Mouse (Mus musculus): ENCODE data around the gene Kmo.
A peak's percentile ranks its signal among the peaks of the same experiment; 100 is the strongest.

Kmo gene

DNA sequence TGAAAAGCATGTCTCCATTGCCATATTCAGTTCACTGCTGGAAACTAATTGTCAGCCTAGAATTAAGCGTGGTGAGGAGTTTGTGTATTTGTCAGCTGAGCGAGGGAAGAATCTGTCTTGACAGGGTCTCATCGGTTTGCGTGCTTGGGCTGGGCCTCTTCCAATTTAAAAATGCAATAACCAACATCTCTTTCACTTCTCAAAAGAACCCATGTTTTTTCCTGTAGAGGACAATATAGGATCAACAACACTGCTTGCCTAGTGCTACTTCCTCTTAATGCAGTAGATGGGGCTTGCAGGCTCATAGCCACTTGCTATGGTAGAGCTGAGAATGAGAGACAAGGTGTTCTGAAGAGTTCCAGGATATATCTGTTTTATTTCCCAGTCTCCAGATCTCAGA is 39.7 kb downstream of the Kmo start:
- Histone ChIP-seq H3K27me3 (ENCODE audit: control insufficient read depth, insufficient read depth, low read length, poor library complexity, severe bottlenecking) (no peaks in the 10 kb centered on the region; the same call in 1 of the 2 replicates), H3K36me3 (ENCODE audit: control insufficient read depth, insufficient read depth, low read length, poor library complexity, severe bottlenecking) (peaks cover 20% of the 10 kb centered on the region; the same call in 1 of the 2 replicates)
- peak; percentile 61 for DNase-seq (ENCODE audit: low read depth, low spot score)

DNA sequence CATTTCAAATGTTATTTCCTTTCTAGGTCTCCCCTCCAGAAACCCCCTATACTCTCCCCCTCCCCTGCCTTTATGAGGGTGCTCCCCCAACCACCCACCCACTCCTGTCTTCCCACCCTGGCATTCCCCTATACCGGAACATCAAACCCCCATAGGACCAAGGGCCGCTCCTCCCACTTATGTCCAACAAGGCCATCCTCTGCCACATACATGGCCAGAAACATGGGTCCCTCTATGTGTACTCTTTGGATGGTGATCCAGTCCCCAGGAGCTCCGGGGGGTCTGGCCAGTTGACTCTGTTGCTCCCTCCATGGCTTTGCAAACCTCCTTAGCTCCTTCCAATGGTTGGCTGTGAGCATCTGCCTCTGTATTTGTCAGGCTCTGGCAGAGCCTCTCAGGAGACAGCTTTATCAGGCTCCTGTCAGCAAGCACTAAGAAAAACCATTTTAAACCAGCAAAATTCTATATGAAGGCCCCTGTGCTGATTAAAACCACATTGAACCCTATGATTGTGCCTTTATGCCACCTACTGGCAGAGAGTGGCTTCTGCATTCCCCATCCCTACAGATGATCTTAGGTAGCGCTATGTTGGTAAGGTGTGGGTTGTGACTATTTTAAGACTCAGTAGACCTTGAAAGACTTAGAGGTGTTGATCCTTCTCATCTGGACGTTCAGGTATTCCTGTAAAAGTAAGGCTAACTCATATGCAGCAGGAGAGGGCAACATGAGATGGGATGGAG is 48.7 kb downstream of the Kmo start:
- peak; percentile 83 for DNase-seq (ENCODE audit: low read depth, low spot score)
- Histone ChIP-seq H3K36me3 (ENCODE audit: control insufficient read depth, insufficient read depth, low read length, poor library complexity, severe bottlenecking) (no peaks in the 10 kb centered on the region), H3K27me3 (ENCODE audit: control insufficient read depth, insufficient read depth, low read length, poor library complexity, severe bottlenecking) (no peaks in the 10 kb centered on the region)

GRCm38 (mm10) chr1:175669456-175669855 is 49.3 kb downstream of the Kmo start:
- no peaks in the 10 kb centered on the region for H3K27me3 ChIP-seq (ENCODE audit: control insufficient read depth, insufficient read depth, low read length, poor library complexity, severe bottlenecking)
- DNase-seq (ENCODE audit: low read depth, low spot score): no peak
- no peaks in the 10 kb centered on the region for H3K36me3 ChIP-seq (ENCODE audit: control insufficient read depth, insufficient read depth, low read length, poor library complexity, severe bottlenecking)

DNA sequence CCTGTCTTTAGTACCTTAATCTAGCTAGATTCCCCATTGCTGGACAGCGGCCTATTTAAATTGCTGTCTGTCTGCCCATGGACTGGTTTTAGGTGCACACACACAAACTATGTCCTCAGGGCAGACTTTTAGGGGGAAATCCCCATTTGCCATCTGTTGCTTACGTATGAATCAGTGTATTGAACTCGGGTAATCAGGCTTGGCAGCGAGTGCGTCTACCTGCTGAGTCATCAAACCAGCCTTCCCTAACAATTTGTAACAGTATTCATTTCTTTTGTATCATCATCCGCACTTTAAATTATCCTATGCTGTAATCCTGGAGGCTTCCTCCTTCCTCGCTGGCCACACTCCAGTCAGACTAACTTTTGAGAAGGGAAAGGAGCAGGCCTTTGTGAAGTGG is 49.9 kb downstream of the Kmo start:
- peak; percentile 18 for DNase-seq (ENCODE audit: low read depth, low spot score)
- H3K27me3 ChIP-seq (ENCODE audit: control insufficient read depth, insufficient read depth, low read length, poor library complexity, severe bottlenecking): no peaks in the 10 kb centered on the region

GRCm38 (mm10) chr1:175671626-175672025 is 51.4 kb downstream of the Kmo start:
- Histone ChIP-seq H3K36me3 (ENCODE audit: control insufficient read depth, insufficient read depth, low read length, poor library complexity, severe bottlenecking) (no peaks in the 10 kb centered on the region), H3K27me3 (ENCODE audit: control insufficient read depth, insufficient read depth, low read length, poor library complexity, severe bottlenecking) (no peaks in the 10 kb centered on the region)
- peak; percentile 24 for DNase-seq (ENCODE audit: low read depth, low spot score)

More for the DNA sequence above, 49.9 kb downstream of the Kmo start:
- H3K36me3 ChIP-seq (ENCODE audit: control insufficient read depth, insufficient read depth, low read length, poor library complexity, severe bottlenecking): no peaks in the 10 kb centered on the region

- DNase-seq (ENCODE audit: low read depth, low spot score): no peak
- no peaks in the 10 kb centered on the region for H3K36me3 ChIP-seq (ENCODE audit: control insufficient read depth, insufficient read depth, low read length, poor library complexity, severe bottlenecking)
- H3K27me3 ChIP-seq (ENCODE audit: control insufficient read depth, insufficient read depth, low read length, poor library complexity, severe bottlenecking): no peaks in the 10 kb centered on the region
These were observed 53.6 kb downstream of the Kmo start for GRCm38 (mm10) chr1:175673563-175674325.

- DNase-seq (ENCODE audit: low read depth, low spot score): no peak
- H3K27me3 ChIP-seq (ENCODE audit: control insufficient read depth, insufficient read depth, low read length, poor library complexity, severe bottlenecking): no peaks in the 10 kb centered on the region
- no peaks in the 10 kb centered on the region for H3K36me3 ChIP-seq (ENCODE audit: control insufficient read depth, insufficient read depth, low read length, poor library complexity, severe bottlenecking)
These were observed 54.9 kb downstream of the Kmo start for GRCm38 (mm10) chr1:175675116-175675515.

DNA sequence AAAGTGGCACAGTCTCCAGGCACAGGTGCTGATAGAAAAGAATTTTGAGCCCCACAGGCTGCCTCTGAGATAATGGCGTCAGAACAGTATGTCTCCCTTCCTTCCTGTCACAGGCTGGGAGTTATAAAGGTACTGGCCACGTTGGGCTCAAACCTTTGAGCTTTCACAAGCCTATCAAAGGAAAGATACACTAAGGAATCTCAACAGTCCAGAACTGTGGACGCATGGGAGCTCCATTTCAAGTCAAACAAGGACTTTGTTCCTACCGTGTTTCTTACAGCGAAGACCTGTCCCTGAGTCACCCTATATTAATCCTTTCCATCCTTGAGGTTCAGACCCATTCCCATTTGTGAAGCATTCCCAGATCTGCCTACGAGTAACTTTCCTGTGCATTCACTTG is 57.3 kb downstream of the Kmo start:
- Histone ChIP-seq H3K36me3 (ENCODE audit: control insufficient read depth, insufficient read depth, low read length, poor library complexity, severe bottlenecking) (no peaks in the 10 kb centered on the region), H3K27me3 (ENCODE audit: control insufficient read depth, insufficient read depth, low read length, poor library complexity, severe bottlenecking) (no peaks in the 10 kb centered on the region)
- DNase-seq (ENCODE audit: low read depth, low spot score): no peak

DNA sequence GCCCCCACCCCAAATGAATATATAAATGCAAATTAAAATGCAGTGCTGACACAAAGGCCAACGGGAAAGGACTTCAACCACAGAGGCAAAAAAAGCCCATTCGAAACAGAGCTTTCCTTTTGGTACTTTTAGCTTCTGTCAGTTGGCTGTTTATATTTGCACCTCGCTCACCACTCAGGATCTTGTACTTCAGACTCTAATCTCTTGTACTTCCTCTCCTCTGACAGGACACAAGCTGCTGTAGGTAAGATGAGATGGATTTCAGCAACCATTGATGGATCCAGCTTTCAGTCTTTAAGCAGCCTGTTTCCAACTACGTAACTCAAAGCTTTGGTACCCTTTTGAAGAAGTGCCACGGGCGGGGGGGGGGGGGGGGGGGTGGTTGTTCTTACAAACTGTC is 60.8 kb downstream of the Kmo start:
- no peak for DNase-seq (ENCODE audit: low read depth, low spot score)
- Histone ChIP-seq H3K36me3 (ENCODE audit: control insufficient read depth, insufficient read depth, low read length, poor library complexity, severe bottlenecking) (no peaks in the 10 kb centered on the region), H3K27me3 (ENCODE audit: control insufficient read depth, insufficient read depth, low read length, poor library complexity, severe bottlenecking) (no peaks in the 10 kb centered on the region)

DNA sequence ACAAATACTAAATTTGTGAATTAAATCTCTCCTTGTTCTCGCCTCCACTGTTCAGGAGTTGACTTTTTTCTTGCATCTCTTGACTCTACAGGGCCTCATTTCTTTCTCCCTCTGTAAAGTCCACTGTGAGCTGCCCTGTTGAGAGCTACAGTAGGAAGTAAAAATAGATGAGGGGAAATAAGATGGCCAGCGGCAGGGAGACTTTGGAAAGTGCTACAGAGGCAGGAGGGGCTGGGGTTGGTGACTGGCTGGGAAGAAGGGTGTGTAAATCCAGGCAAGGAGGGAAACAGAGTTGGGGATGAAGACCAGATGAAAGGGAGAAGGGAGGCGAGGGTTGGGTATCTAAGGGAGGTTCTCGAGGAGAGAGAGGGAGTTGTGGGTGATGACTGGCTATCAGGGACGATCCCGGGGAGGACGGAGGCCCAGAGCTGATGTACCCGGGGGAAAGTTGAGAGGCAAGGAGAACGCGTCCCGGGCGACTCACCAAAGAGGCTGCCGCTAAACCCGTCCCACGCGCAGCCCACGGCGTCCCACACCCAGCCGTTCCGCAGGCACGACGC is 71.6 kb downstream of the Kmo start:
- no peaks in the 10 kb centered on the region; the same call in 1 of the 2 replicates for H3K36me3 ChIP-seq (ENCODE audit: control insufficient read depth, insufficient read depth, low read length, poor library complexity, severe bottlenecking)
- no peak for DNase-seq (ENCODE audit: low read depth, low spot score)
- H3K27me3 ChIP-seq (ENCODE audit: control insufficient read depth, insufficient read depth, low read length, poor library complexity, severe bottlenecking): no peaks in the 10 kb centered on the region

- Histone ChIP-seq H3K27me3 (ENCODE audit: control insufficient read depth, insufficient read depth, low read length, poor library complexity, severe bottlenecking) (no peaks in the 10 kb centered on the region), H3K36me3 (ENCODE audit: control insufficient read depth, insufficient read depth, low read length, poor library complexity, severe bottlenecking) (no peaks in the 10 kb centered on the region)
- DNase-seq (ENCODE audit: low read depth, low spot score): peak; percentile 100
These were observed 72.2 kb downstream of the Kmo start, which contains the start of the genes Opn3 and Chml for GRCm38 (mm10) chr1:175692246-175692996. TSS of gene Opn3 (minus strand) at chr1:175692776. TSS of gene Chml (minus strand) at chr1:175692901.

DNA sequence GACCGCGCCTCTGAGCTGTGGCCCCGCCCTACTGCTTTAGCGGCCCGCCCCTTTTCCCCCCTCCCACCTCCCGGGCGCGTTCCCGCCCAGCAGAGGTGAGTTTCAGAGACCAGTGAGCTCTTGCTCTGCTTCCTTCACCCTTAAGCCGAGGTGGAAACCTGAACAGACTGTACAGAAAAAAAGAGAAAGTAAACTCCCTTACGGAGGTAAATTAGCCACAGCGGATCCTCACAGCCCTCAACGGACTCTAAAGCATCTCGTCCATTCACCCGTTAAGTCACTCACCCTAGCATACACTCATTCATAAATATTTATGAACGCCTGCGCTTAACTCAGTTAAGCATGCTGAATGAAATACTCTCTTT is 72.8 kb downstream of the Kmo start:
- no peak for DNase-seq (ENCODE audit: low read depth, low spot score)
- Histone ChIP-seq H3K27me3 (ENCODE audit: control insufficient read depth, insufficient read depth, low read length, poor library complexity, severe bottlenecking) (no peaks in the 10 kb centered on the region), H3K36me3 (ENCODE audit: control insufficient read depth, insufficient read depth, low read length, poor library complexity, severe bottlenecking) (no peaks in the 10 kb centered on the region)

- no peaks in the 10 kb centered on the region for H3K36me3 ChIP-seq (ENCODE audit: control insufficient read depth, insufficient read depth, low read length, poor library complexity, severe bottlenecking)
- no peaks in the 10 kb centered on the region; the same call in 1 of the 2 replicates for H3K27me3 ChIP-seq (ENCODE audit: control insufficient read depth, insufficient read depth, low read length, poor library complexity, severe bottlenecking)
- peak; percentile 62 for DNase-seq (ENCODE audit: low read depth, low spot score)
These were observed 73.3 kb downstream of the Kmo start for GRCm38 (mm10) chr1:175693429-175693960.

DNA sequence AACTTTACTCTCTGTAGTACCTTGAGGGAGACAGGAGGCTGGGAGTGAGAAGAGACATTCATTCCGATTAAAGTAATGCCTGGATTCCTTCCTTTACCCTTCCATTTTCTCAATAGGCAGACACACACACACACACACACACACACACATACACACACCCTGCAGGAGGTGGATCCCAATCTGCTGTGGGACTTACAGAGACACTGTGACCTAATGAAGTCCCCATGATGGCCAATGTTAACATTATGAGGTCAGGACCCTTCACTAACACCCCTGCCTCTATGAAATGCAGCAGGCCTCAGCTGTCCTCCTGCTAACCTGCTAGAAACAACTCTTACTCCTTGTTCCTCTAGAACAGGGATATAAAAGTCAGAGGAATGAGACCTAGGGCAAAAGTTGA is 78.1 kb downstream of the Kmo start, which contains the start of gene Wdr64:
Wdr64 (plus strand) TSS at position 301 of the 400 bp plus-strand sequence.
- Histone ChIP-seq H3K36me3 (ENCODE audit: control insufficient read depth, insufficient read depth, low read length, poor library complexity, severe bottlenecking) (no peaks in the 10 kb centered on the region), H3K27me3 (ENCODE audit: control insufficient read depth, insufficient read depth, low read length, poor library complexity, severe bottlenecking) (no peaks in the 10 kb centered on the region; the same call in 1 of the 2 replicates)
- DNase-seq (ENCODE audit: low read depth, low spot score): no peak
